Mouse (Mus musculus) adrenal gland, postnatal 25 days (tissue): ENCODE data around the gene Tmem185b. TPM values are rescaled to one million over a fixed set of nuclear protein-coding genes. Genes with fewer than 3 reads are reported as not detected.

ENCODE experiments used
- DNase-seq: peaks from one replicate; pipeline ENCODE4 v3.0.0; 2021; ENCODE audit warnings: mixed read lengths
- total RNA-seq: library from RNA; stranded (reverse); gene quantifications from 2 replicates; pipeline ENCODE4 v1.2.3, GENCODE M21; 2021

Tmem185b gene
- total RNA-seq, 1 experiment from 2014 or later, result 30.7 TPM

- DNase-seq, result no peak
Measured at GRCm38 (mm10) chr1:119539252-119539651, 13.3 kb downstream of the Tmem185b start.

- no peak for DNase-seq
Measured at GRCm38 (mm10) chr1:119540836-119541557, 15.0 kb downstream of the Tmem185b start.

- DNase-seq, result no peak
Measured at GRCm38 (mm10) chr1:119541570-119541969, 15.6 kb downstream of the Tmem185b start.

- DNase-seq, result no peak
Measured at GRCm38 (mm10) chr1:119543316-119543715, 17.4 kb downstream of the Tmem185b start.

GRCm38 (mm10) chr1:119544611-119545155, 18.7 kb downstream of the Tmem185b start:
- no peak for DNase-seq

- DNase-seq, result no peak
Measured at GRCm38 (mm10) chr1:119545164-119545563, 19.2 kb downstream of the Tmem185b start.

- no peak for DNase-seq
Measured at GRCm38 (mm10) chr1:119545671-119546070, 19.7 kb downstream of the Tmem185b start.

GRCm38 (mm10) chr1:119546490-119546889, 20.5 kb downstream of the Tmem185b start:
- no peak for DNase-seq

GRCm38 (mm10) chr1:119548668-119549326, 22.8 kb downstream of the Tmem185b start:
- DNase-seq, result peak; percentile 80

- DNase-seq, result no peak
Measured at GRCm38 (mm10) chr1:119549327-119549689, 23.3 kb downstream of the Tmem185b start.

GRCm38 (mm10) chr1:119550064-119550463, 24.1 kb downstream of the Tmem185b start:
- no peak for DNase-seq

- no peak for DNase-seq
Measured at GRCm38 (mm10) chr1:119551651-119552050, 25.7 kb downstream of the Tmem185b start.

GRCm38 (mm10) chr1:119555651-119556050, 29.7 kb downstream of the Tmem185b start:
- no peak for DNase-seq

GRCm38 (mm10) chr1:119557641-119558395, 31.9 kb downstream of the Tmem185b start:
- DNase-seq, result no peak

- no peak for DNase-seq
Measured at GRCm38 (mm10) chr1:119565531-119565930, 39.6 kb downstream of the Tmem185b start.

GRCm38 (mm10) chr1:119570134-119570533, 44.2 kb downstream of the Tmem185b start:
- no peak for DNase-seq

Other genes starting within 250 kb of the Tmem185b start
- gene Inhbb, start 103.9 kb upstream of the Tmem185b start, total RNA-seq, result 1.7 and 2.0 TPM in 2 replicates
- 66.4 and 76.2 TPM in 2 replicates for gene Ralb, start 21.4 kb upstream of the Tmem185b start, total RNA-seq
- gene Epb41l5, start 122.8 kb downstream of the Tmem185b start, total RNA-seq, result 12.9 and 14.7 TPM in 2 replicates